Mouse (Mus musculus) right cerebral cortex, postnatal 25 days (tissue): ENCODE data around the gene Tbpl2.

Source experiments
- DNase-seq: peaks from one replicate; pipeline ENCODE4 v3.0.0; 2022

Gene Tbpl2

GRCm38 (mm10) chr2:24096495-24096894, at the start of gene Tbpl2:
Gene Tbpl2, minus strand, starts transcription at chr2:24096595.
- DNase-seq = no peak

DNA sequence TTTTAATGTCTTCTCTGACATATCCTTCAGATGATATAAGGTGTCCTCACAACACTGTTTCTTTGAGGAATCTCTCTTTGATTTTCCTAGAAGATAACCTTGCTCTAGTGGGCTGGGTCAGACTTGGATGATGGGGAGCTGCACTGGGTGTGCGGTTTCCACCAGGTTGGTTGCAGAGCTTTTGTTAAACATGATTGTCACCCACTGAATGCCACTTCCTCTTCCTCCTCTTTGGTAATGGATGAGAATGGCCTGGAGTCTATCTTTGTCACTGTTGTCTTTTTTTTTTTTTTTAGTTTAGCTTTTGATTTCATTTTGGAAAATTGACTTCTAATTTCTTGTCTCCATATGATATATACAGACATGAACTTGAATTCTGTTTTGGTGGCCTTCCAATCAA, 38.0 kb upstream of the Tbpl2 start:
- no peak for DNase-seq

DNA sequence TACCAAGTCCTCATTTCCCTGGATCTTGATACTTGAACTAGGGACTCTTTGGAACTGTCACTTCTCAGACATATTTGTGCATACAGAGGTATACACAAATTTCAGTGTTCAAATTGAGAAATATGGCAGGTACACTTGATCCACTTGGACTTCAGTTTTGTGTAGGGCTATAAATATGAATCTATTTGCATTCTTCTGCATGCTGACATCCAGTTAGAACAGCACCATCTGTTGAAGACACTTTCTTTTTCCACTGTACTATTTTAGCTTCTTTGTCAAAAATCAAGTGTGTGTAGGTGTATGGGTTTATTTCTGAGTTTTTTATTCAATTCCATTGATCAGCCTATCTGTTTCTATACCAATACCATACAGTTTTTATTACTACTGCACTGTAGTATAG, 12.7 kb upstream of the Tbpl2 start:
- DNase-seq = no peak

- no peak for DNase-seq
Observed at GRCm38 (mm10) chr2:24103619-24104289, 7.4 kb upstream of the Tbpl2 start.

DNA sequence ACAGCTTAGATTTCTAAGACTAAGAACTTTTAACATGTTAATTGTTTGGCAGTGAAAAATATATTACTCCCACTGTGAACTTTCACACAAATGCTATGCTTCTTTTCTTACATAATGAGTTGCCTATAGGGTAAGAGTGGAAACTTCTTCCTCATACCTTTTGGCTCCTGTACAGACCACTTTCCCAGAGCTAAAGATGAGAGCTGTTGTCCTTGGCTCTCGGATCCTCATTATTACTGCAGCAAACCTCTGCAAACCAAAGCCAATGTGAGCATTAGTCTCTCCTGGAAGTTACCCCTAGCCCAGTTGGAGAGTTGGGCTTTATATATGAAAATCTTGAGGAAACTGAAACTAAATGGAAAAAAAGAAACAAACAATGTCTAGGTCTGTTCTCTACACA, 5.5 kb downstream of the Tbpl2 start:
- no peak for DNase-seq

- DNase-seq = no peak
Observed at GRCm38 (mm10) chr2:24050459-24050858, 45.9 kb downstream of the Tbpl2 start.

- no peak for DNase-seq
Observed at GRCm38 (mm10) chr2:24049344-24049990, 46.9 kb downstream of the Tbpl2 start, which contains the start of gene Hnmt. Gene Hnmt, minus strand, starts transcription at chr2:24049394.

GRCm38 (mm10) chr2:24048480-24049097, 47.8 kb downstream of the Tbpl2 start:
- DNase-seq = peak; percentile 45

DNA sequence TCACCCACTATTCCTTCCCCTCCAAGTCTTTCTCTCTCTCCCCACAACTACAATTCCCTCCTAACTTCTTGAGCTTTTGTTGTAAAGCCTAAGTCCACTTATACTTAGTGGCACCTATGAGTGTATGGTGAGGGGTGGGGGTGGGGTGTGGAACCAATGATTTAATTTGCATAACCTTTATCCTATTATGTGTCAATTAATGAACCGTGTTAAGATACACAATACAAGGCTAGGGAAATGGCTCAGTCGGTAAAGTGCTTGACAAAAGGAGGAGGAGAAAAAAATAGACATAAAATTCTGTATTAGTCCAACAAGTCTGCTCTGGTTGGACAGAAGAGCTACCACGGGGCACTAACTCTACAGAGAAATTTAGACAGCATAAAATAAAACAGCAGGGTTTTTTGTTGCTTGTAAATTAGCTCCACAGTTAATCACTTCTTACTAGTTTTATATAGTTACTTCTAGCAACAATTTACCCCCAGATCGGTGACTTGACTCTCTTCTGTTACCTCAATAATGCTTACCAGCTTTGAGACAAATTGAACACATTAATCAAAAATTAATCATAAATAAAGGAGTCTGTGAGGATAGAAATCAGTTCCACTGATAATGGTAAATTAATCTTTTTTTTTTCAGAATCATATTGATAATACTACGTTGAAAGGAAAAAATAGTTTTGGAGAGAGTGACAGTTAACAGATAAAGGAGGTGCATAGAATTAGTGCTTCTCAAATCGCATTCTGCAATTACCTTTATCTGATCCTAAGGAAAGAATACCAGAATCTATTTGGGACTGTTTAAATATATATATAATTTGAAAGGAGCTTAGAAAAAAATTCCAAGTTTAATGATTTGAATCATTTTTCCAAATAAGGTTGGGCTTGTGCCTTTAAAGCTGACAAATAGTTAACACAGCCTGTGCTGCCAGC, 48.6 kb downstream of the Tbpl2 start:
- DNase-seq = no peak

DNA sequence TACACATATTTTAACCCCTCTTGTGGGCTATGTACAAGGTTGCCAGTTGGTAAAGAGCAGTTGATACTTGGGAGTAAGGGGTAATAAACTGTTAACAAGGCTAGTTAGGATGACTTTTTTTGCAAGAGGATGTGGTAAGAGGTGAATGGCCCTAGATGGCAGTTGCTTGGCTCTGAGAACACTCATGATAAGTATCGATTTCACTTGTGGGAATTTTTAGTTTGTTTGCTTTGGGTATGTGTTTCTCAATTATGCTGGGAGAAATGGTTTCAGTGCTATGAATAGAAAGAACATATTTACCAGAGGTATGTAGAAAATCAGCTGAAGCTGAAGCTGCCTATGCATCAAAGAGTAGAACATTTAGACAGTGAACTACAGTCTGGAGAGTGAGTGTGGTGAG, 53.5 kb downstream of the Tbpl2 start:
- DNase-seq = no peak

DNA sequence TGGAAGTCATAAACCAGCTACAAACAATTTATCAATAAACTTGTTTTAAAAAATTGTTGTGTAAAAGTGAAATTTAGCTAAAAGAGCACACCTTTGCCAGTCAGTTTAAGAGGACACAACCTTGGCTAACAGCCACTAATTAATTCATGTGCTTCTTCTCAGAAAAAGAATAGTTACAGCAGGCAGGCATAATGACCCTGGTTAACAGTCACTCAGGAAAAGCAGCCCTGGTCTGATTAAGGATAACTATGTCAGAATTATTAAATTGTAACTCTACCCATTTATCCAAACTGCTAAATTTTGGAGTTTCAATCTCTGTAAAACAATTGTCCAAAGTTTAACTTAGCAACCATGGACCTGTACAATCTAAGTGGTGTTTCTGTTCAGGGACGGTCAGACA, 55.9 kb downstream of the Tbpl2 start:
- no peak for DNase-seq
